Mouse (Mus musculus) left cerebral cortex, postnatal 36 days (tissue): ENCODE measurements at regions not wholly inside any gene's neighbourhood (a gene's known extent, or its start where the extent isn't known, plus 50 kb on each side); places are given as distances from the start of the nearest gene placed in this dataset.
A peak's percentile ranks its signal among the peaks of the same experiment; 100 is the strongest.

Experiments
- DNase-seq, 2 experiments: peaks; one replicate each; pipeline ENCODE4 v3.0.0; 2021 to 2022; ENCODE audit warnings: low spot score in 2 of 2, mixed read lengths in 1 of 2
- intact Hi-C: fragments of 180-260 bp; cut with DNase I; formaldehyde crosslinking; loops from one replicate; pipeline ENCODE4 v1.15.1; 2025

- DNase-seq: no peak
- intact Hi-C loops: no loop called here
Measured at GRCm38 (mm10) chr1:90668787-90669186, 66.0 kb downstream of the Cops8 start.

DNA sequence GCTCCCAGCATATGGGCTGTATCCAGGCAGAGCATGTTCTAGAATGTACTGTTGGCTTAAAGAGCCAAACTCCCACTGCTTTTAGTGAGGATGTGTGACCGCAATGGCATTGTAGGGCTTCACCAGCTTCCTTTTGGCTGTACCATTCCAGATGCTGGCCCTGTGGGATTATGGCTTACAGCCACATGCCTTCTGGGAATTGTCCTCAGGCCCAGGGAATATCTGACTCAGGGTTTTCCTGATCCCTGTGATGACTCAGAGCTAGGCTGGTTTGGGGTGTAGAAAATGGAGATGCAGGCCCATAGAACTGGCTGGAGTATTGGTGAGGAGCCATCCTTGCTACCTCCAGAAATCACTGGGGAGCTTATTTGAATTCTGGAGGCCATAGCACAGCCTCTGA is 66.5 kb downstream of the Cops8 start:
- intact Hi-C loops: no loop called here

DNA sequence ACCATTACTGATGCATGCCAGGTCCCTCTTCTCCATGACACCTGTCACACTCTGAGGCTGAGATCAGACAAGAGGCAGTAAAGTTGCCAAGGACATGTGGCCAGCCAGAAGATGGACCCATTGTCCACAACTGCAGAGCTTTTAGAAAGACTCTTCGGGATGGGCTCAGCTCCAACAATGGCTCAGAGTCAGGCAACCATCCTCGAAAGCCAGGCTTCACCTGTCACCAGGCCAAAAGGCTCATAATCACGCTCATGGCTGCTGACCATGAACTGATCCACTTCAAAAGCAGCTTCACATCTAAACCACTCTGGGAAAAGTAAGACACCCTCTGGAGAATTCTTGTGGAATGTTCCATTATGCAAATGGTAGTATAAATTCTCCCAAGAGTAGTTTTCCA is 67.6 kb downstream of the Cops8 start:
- intact Hi-C loops: no loop called here

More for the DNA sequence above, 66.5 kb downstream of the Cops8 start:
- DNase-seq: no peak

GRCm38 (mm10) chr1:90673751-90674150 is 71.0 kb downstream of the Cops8 start:
- intact Hi-C loops: no loop called here
- DNase-seq: no peak

More for the DNA sequence above, 67.6 kb downstream of the Cops8 start:
- DNase-seq: no peak

- intact Hi-C loops: no loop called here
- no peak for DNase-seq
Measured at GRCm38 (mm10) chr1:90676192-90677006, 73.6 kb downstream of the Cops8 start.

- no peak for DNase-seq
Measured at GRCm38 (mm10) chr1:90677188-90677587, 74.4 kb downstream of the Cops8 start.

DNA sequence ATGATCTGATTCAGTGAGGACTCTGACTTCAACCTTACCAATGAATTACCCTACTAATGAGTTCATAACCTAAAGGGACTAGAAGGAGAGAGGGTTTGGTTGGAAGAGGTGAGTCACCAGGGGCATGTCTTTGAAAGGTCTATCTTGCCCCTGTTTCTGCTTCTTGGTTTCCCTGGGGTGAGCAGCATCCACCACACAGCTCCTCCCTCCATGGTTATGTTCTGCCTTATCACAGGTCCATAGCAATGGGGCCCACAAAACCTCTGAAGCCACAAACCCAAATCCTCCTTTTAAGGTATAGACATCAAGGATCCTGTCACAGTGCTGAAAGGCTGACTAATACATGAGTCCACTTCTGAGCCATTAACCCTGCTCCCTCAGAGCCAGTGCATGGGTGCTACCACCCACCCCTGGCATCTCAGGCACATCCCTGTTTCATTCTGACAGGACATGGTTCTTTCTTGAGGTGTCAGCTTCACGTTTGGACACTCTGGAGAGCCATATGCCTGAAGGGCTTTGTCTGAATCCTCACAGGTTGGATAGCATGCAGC is 74.9 kb downstream of the Cops8 start:
- intact Hi-C loops: no loop called here

More at GRCm38 (mm10) chr1:90677188-90677587, 74.4 kb downstream of the Cops8 start:
- intact Hi-C loops: no loop called here

GRCm38 (mm10) chr1:90678416-90678815 is 75.6 kb downstream of the Cops8 start:
- intact Hi-C loops: no loop called here
- DNase-seq: no peak

More for the DNA sequence above, 74.9 kb downstream of the Cops8 start:
- DNase-seq: no peak

- intact Hi-C loops: no loop called here
Measured at GRCm38 (mm10) chr1:90688086-90688485, 85.3 kb downstream of the Cops8 start.

DNA sequence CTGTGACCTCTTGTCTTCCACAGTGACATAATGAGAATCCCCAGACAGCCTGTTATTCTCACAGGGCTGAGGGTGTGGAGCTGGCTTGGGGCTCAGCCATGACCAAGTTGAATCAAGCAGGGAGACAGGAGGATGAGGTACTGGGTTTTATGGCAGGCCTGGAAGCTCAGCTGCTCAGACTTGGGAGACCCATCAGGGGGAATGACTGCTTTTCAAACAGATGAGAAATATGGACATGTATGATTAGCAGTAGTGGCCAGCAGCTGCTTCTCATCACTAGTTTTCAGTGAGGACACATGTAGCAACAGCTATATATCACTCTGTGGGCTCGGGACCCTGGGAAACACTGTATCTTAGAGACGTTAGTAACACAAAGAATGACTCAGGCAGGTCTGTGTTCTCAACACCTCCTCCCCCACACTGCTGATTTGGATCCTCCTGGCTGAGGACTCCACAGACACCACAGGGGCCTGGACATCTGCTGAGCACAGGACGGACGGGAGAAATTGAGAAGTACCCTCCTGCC is 87.9 kb downstream of the Cops8 start:
- peak; percentile 42 to 65 for DNase-seq
- intact Hi-C loops: loop anchor here (5.0 kb wide), 1 partner anchor 62 kb away; no protein-coding TSS in a partner anchor

More at GRCm38 (mm10) chr1:90688086-90688485, 85.3 kb downstream of the Cops8 start:
- no peak for DNase-seq

- intact Hi-C loops: loop anchor here (5.0 kb wide), 1 partner anchor 61 kb away; no protein-coding TSS in a partner anchor
- DNase-seq: peak; percentile 44 to 55
Measured at GRCm38 (mm10) chr1:90691157-90691594, 88.4 kb downstream of the Cops8 start.

DNA sequence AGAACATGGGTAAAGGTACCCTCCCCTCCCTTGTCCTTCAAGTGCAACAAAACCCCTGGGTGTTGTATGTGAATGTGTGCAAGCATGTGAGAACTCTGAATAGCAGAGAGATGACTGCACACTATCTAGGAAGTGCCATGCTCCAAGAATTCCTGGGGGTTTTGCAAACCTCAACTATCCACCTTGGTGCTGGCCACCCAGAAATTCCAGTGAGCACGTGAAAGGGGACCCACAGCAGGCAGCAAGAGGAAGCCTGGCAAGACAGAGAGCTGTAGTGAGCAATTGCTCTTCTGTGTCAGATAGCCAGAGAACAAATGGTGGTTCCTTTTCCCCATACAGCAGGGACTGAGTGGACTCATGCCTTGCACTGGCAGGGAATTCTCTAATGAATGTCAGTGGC is 90.1 kb downstream of the Cops8 start:
- intact Hi-C loops: loop anchor here (5.0 kb wide), 1 partner anchor 59 kb away; no protein-coding TSS in a partner anchor
- DNase-seq: no peak

DNA sequence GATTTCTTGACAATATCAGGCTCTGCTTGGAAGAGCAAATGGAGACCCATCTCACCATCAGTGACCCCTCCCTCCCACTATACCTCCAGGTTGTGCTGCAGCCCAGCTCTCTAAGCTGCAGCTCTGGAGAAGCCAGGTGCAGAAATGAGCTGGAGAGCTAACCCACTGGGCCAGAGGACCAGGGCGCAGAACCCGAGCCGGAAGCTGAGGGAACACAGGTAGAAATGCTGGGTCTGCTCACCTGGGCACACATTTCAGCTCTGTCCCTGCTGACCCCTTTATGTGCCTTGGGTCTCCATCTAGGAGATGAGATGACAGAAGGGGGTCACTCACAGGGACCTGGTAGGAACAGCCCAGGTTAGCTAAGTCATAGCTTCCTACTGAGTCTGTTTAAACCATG is 92.0 kb downstream of the Cops8 start:
- no peak for DNase-seq
- intact Hi-C loops: loop anchor here (5.0 kb wide), 1 partner anchor 58 kb away; no protein-coding TSS in a partner anchor

- intact Hi-C loops: no loop called here
- no peak for DNase-seq
Measured at GRCm38 (mm10) chr1:90695166-90695749, 92.5 kb downstream of the Cops8 start.

- intact Hi-C loops: no loop called here
- no peak for DNase-seq
Measured at GRCm38 (mm10) chr1:90696000-90696399, 93.2 kb downstream of the Cops8 start.

DNA sequence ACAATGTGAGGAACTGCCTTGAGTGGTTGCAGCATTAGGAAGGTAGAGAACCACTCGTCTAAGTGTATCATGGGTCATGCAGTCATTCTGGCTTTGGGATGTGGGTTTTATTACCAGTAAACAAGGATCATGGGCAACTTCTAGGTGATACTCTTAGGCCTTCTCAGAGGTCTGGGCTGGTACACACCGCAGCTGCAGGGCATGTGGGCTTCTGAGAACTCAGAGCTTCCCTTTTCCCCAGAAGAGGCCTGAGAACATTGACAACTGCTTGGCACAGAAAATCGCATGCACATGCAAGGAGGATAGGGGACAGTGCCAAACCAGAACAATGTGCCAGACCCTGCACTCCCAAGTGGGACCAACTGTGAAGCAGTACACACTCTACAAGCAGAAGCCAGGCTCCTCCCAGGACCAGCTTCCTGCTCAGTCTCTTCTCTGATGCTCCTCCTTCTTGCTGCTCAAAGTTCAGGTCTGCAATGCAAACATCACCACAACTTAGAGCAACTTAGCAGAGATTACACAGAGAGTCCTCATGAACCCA is 94.3 kb downstream of the Cops8 start:
- intact Hi-C loops: no loop called here
- DNase-seq: no peak

GRCm38 (mm10) chr1:90698618-90699017 is 95.8 kb downstream of the Cops8 start:
- intact Hi-C loops: no loop called here
- DNase-seq: no peak

GRCm38 (mm10) chr1:90701756-90702155 is 99.0 kb downstream of the Cops8 start:
- intact Hi-C loops: no loop called here
- DNase-seq: no peak

DNA sequence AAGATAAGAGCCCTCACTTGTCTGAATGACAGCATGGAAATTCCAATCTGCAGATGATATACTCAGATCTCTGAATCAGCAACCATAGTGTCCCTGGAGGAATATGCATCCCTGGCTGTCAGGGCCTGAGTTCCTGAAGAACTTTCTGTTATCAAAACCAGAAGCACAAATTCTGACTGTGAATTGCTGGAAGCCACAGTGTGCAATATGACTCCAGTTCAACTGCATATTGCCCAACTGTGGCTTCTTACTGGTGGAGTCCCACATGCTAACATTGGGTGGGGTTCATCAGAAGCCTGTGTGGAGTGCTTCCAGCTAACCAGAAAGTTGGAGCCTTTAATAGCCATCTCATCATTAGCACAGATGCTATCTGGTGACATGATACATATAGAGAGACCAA is 103.6 kb downstream of the Cops8 start:
- DNase-seq: no peak
- intact Hi-C loops: no loop called here

DNA sequence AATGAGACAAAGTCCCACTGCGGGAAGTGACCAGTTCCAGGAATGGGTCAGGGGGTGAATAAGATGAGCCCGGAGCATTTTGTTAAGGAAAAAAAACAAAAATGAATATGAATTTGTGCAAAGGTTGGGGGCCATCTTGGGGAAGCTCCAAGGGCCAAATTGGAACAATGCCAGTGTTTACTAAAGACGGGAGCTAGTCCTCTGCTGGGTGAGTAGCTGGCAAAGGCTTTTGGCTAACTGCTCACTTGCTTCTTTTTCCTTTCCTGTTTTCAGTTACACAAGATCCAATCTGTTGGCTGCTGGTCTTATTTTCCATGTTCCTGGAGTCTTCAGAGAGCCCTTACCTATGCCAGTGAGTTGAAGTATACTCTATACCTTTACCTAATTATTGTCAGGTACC is 107.0 kb downstream of the Cops8 start:
- intact Hi-C loops: no loop called here
- no peak for DNase-seq
